Mouse (Mus musculus): ENCODE results near the gene Sgcd.

- TF ChIP-seq POLR2AphosphoS2 (IDR thresholded peaks at IDR 0.05; ENCODE audit: insufficient read length, low read depth), result no peak
- TF ChIP-seq POLR2A (IDR thresholded peaks at IDR 0.05; ENCODE audit: insufficient read length, low read depth), result no peak
Measured at GRCm38 (mm10) chr11:47952366-47952765, 36.4 kb downstream of the Sgcd start.
